Mouse (Mus musculus): ENCODE measurements around the gene Rora. TPM values are rescaled to one million over a fixed set of nuclear protein-coding genes. Genes with fewer than 3 reads are reported as not detected.

The Rora gene
- polyA plus RNA-seq, 1 experiment from 2014 or later, result 8.9 TPM

DNA sequence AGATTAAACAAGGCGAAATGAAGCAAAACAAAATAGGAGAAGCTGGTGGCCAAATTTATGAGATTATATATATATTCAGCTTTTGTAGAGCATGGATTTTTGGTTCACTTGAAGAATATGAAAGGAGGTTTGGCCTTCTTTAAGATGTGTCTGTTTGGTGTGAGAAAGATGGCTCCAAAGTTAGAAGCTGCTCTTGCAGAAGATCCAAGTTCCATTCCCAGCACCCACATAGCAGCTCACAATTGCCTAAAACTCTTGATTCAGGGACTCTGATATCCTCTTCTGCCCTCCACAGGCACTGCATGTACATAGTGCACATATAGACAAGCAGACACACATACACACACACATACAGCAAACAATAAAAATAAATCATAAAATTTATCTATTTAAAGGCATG lies 668.4 kb downstream of the Rora start:
- H3K4me3 ChIP-seq (replicated peaks), result no peak overlapping the region

DNA sequence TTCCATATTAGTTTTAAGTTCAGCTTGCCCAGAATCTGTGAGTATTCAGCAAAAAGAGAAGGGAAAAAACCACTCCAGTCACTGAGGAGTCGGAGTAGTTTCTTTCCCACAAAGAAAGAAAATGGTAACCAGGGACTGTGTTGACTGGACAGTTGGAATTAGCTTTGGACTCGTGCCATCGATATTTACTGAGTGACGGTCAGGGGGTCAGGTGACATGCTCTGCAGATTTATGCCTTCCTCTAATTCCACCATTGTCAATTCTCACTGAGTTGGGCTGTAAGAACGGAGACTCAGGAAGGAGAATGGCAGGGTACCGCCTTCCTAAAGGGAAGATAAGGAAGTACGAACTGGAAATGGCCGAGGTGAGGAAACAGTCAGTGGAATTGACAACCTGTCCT lies 670.2 kb downstream of the Rora start:
- Histone ChIP-seq H3K4me1 (peaks cover 20% of the 10 kb centered on the region), H3K27me3 (no peaks in the 10 kb centered on the region), H3K4me3 (replicated peaks) (no peak overlapping the region), H3K4me2 (peak overlapping the region; percentile 2; the same call in 1 of the 2 replicates), H3K36me3 (no peaks in the 10 kb centered on the region), H3K9me3 (replicated peaks) (no peaks in the 10 kb centered on the region), H3K27ac (peak overlapping the region; percentile 63), H3K9ac (no peak overlapping the region)
- no peak for ATAC-seq (replicated peaks; ENCODE audit: low FRiP score)
- 31% methylated on average over 8 of the region's 8 CpGs for WGBS

More for the DNA sequence above, 668.4 kb downstream of the Rora start:
- Histone ChIP-seq H3K4me1 (peaks cover 22% of the 10 kb centered on the region), H3K27ac (no peak overlapping the region), H3K36me3 (no peaks in the 10 kb centered on the region), H3K27me3 (no peaks in the 10 kb centered on the region), H3K9ac (no peak overlapping the region), H3K4me2 (no peak overlapping the region), H3K9me3 (replicated peaks) (no peaks in the 10 kb centered on the region)
- 80% methylated on average over 1 of the region's 1 CpGs for WGBS
- ATAC-seq (replicated peaks; ENCODE audit: low FRiP score), result no peak

DNA sequence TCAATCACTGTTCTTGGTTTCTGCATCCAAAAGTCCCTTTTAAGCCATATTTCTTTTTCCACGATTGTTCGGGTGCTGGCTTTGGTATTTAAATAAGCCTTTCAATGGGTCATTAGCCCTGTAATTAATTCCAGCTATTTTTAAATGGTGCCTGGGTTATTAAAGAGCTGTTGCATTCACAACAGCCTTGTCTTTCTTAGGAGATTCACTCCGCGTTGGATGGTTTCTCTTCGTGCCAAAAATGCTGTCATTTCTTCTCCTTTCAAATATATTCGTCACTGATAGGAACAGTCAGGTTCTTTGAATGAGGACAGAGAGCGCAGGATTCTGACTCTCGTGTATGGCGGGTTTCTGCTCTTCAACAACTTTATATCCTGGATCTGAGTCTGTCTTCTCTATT lies 673.5 kb downstream of the Rora start:
- WGBS, result 60% methylated on average over 9 of the region's 9 CpGs
- ATAC-seq (replicated peaks; ENCODE audit: low FRiP score), result no peak
- no peak overlapping the region for H3K9ac ChIP-seq
- H3K4me2 ChIP-seq, result no peak overlapping the region
- H3K27me3 ChIP-seq, result no peaks in the 10 kb centered on the region
- no peak overlapping the region for H3K4me3 ChIP-seq (replicated peaks)
- peaks cover 11% of the 10 kb centered on the region for H3K4me1 ChIP-seq
- H3K36me3 ChIP-seq, result no peaks in the 10 kb centered on the region
- H3K27ac ChIP-seq, result no peak overlapping the region
- no peaks in the 10 kb centered on the region for H3K9me3 ChIP-seq (replicated peaks)

DNA sequence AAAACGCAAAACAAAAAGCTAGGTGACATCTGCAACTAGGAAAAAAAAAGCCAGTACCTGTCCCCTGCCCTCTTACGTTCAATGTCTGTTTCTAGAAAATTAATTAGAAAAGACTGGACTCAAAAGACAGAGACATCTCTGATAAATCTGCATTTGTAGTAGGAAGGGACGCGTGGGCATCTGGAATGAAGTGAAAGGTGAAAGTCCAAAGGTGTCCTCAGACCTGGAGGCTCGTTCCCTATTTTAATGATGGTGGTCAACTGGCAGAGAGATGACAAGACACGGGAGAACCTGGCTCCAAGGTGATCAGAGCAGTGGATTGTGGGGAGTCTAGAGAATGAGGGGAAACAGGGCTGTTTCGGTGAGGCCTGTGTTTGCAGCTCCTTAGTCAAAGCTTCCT lies 674.0 kb downstream of the Rora start:
- ATAC-seq (replicated peaks; ENCODE audit: low FRiP score), result no peak
- Histone ChIP-seq H3K4me1 (peaks cover 11% of the 10 kb centered on the region), H3K9me3 (replicated peaks) (no peaks in the 10 kb centered on the region), H3K9ac (no peak overlapping the region), H3K27me3 (no peaks in the 10 kb centered on the region), H3K27ac (no peak overlapping the region), H3K4me3 (replicated peaks) (no peak overlapping the region), H3K4me2 (no peak overlapping the region), H3K36me3 (no peaks in the 10 kb centered on the region)
- 83% methylated on average over 7 of the region's 7 CpGs for WGBS

DNA sequence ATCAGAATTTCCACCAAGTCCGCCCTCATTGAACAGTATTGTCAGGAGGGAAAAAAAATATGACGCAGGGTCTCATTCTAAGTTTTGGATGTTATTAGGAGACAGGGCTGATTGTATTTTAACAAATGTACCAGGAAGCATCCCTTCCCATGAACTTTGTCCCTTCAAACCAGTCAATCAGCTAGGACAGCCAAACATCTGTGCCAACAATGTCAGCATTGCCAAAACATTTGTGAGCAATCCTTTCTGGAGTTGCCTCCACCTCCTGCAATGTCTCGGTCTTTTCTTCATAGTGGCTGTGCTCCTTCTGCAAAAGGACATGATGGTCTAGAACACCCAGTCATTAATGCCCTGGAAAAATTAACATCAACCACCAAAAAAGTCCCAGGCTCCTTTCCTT lies 678.2 kb downstream of the Rora start:
- no peak overlapping the region for H3K4me2 ChIP-seq
- no peaks in the 10 kb centered on the region for H3K27me3 ChIP-seq
- peaks cover 15% of the 10 kb centered on the region for H3K4me1 ChIP-seq
- no peaks in the 10 kb centered on the region for H3K36me3 ChIP-seq
- H3K9ac ChIP-seq, result no peak overlapping the region
- no peak overlapping the region for H3K27ac ChIP-seq
- no peaks in the 10 kb centered on the region for H3K9me3 ChIP-seq (replicated peaks)
- no peak overlapping the region for H3K4me3 ChIP-seq (replicated peaks)
- no peak for ATAC-seq (replicated peaks; ENCODE audit: low FRiP score)
- WGBS, result 83% methylated on average over 3 of the region's 3 CpGs

DNA sequence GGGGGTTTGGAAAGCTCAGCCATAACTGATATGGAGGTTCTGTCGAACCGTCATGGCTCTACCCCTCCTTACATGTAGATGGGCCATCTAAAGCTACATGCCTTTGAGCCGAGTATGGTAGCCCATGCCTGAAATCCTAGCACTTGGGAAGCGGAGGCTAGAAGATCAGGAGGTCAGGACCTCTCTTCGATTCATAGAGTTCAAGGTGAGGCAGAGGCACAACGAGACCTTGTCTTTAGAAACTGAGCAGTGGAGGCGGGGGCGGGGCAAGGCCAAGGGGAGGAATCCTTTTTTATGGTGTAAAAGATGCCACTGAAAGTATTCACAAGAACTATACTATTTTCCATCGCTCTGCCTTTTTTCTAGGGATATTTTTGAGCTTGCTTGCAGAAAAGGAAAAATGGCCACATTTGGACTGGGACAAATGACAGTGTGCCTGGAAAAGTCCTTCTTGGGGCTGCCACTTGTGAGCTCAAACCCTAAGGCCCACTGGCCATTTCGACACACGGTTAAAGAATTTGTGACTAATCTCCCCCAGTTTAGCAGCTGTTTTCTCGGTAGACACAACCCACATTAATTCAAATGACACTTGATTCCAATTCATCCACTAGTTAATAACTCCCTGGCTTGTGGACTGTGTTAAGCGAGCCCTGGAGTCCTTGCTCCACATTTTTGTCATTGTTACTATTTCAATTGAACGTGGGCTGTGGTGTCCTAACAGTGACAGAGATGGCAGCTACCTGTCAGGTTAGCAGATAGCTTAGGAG lies 679.4 kb downstream of the Rora start:
- H3K27me3 ChIP-seq, result no peaks in the 10 kb centered on the region
- peaks cover 15% of the 10 kb centered on the region for H3K4me1 ChIP-seq
- H3K9ac ChIP-seq, result no peak overlapping the region
- H3K4me3 ChIP-seq (replicated peaks), result no peak overlapping the region
- no peak overlapping the region for H3K4me2 ChIP-seq
- H3K36me3 ChIP-seq, result no peaks in the 10 kb centered on the region
- no peaks in the 10 kb centered on the region for H3K9me3 ChIP-seq (replicated peaks)
- ATAC-seq (replicated peaks; ENCODE audit: low FRiP score), result no peak
- no peak overlapping the region for H3K27ac ChIP-seq
- WGBS, result 72% methylated on average over 14 of the region's 14 CpGs

DNA sequence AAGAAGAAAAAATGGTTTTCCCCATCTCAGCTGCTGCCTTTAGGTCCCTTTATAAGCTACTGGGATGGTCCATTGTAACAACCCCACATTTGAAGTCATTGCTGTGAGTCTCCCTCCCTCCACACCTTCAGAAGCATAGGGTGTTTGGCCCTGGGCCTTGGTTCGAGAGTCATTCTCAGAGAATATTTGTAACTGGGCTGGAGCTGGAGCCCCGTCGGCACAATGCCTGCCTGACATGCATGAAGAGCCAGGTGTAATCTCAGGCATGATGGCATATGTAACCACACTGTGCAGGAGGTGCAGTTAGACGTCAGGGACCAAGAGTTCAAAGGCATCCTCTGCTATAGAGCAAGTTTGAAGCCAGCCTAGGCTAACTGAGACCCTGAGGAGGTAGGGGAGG lies 680.1 kb downstream of the Rora start:
- Histone ChIP-seq H3K36me3 (no peaks in the 10 kb centered on the region), H3K9me3 (replicated peaks) (no peaks in the 10 kb centered on the region), H3K27ac (no peak overlapping the region), H3K9ac (no peak overlapping the region), H3K4me1 (peaks cover 15% of the 10 kb centered on the region), H3K27me3 (no peaks in the 10 kb centered on the region), H3K4me2 (no peak overlapping the region), H3K4me3 (replicated peaks) (no peak overlapping the region)
- WGBS, result 67% methylated on average over 4 of the region's 4 CpGs
- no peak for ATAC-seq (replicated peaks; ENCODE audit: low FRiP score)

DNA sequence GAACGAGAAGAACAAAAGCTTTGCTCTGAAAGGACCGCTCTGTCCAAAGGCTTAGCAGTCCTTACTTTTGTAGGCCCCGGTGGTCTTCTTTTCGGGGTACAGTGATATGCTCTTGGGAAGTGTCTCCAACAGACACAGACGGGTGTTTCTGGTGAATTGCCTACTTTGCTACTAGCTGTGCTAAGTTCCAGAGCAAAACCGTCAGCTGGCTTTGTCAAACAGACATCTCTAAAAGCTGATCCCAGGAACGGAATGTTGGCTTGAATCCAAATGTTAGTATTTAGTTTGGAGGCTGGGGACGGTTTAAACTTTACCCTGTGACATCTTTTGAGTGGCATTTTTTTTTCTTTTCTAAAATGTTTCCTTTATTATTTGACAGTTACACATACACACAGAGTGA lies 680.5 kb downstream of the Rora start:
- WGBS, result 55% methylated on average over 8 of the region's 8 CpGs
- H3K4me2 ChIP-seq, result no peak overlapping the region
- H3K27me3 ChIP-seq, result no peaks in the 10 kb centered on the region
- H3K36me3 ChIP-seq, result no peaks in the 10 kb centered on the region
- H3K4me3 ChIP-seq (replicated peaks), result no peak overlapping the region
- no peak overlapping the region for H3K27ac ChIP-seq
- no peaks in the 10 kb centered on the region for H3K9me3 ChIP-seq (replicated peaks)
- H3K9ac ChIP-seq, result no peak overlapping the region
- ATAC-seq (replicated peaks; ENCODE audit: low FRiP score), result no peak
- H3K4me1 ChIP-seq, result peaks cover 15% of the 10 kb centered on the region

DNA sequence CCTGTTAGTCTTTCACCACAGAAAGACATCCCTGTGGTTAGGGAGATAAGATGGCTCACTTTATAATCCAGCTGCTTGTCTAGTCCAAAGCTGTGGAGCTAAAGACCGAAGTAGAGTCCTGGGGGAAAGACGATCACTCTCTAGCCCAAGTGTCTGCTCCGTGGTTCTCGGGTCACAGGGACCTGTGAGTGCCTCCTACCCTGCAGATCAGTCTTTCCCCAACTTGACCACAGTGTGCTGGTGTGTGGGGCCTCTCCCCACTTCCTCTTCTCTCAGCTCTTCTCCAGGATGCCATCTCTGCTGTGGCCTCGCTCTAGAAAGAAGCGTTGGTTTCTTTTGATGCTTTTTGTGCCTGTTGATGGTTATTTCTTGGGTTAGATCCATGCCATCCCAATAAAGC lies 682.5 kb downstream of the Rora start:
- H3K9me3 ChIP-seq (replicated peaks), result no peaks in the 10 kb centered on the region
- no peak overlapping the region for H3K27ac ChIP-seq
- no peaks in the 10 kb centered on the region for H3K36me3 ChIP-seq
- H3K27me3 ChIP-seq, result no peaks in the 10 kb centered on the region
- no peak overlapping the region for H3K4me2 ChIP-seq
- H3K4me3 ChIP-seq (replicated peaks), result no peak overlapping the region
- peaks cover 15% of the 10 kb centered on the region for H3K4me1 ChIP-seq
- ATAC-seq (replicated peaks; ENCODE audit: low FRiP score), result no peak
- H3K9ac ChIP-seq, result no peak overlapping the region
- WGBS, result 81% methylated on average over 6 of the region's 6 CpGs

DNA sequence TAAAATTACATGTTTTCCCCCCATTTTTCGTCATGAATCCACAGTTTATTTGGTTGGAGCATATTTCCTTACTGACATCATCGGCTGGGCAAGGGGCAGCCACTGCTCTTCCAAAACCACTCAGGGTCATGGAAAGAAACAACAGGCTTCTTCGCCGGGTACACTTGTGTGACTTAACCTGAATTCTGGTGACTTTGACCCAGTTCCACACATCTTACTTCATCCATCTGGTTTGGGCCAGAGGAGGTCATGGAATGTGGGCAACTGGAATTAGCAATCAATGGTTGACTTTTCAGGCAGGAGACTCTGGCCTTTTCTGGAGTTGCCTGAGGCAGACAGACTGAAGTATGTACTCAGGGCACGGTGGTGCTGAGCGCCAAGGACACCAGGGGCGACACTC lies 685.6 kb downstream of the Rora start:
- Histone ChIP-seq H3K9ac (no peak overlapping the region), H3K4me2 (no peak overlapping the region), H3K4me3 (replicated peaks) (no peak overlapping the region), H3K27me3 (no peaks in the 10 kb centered on the region), H3K9me3 (replicated peaks) (no peaks in the 10 kb centered on the region), H3K4me1 (peaks cover 6% of the 10 kb centered on the region), H3K27ac (no peak overlapping the region), H3K36me3 (no peaks in the 10 kb centered on the region)
- no peak for ATAC-seq (replicated peaks; ENCODE audit: low FRiP score)
- 86% methylated on average over 7 of the region's 7 CpGs for WGBS

DNA sequence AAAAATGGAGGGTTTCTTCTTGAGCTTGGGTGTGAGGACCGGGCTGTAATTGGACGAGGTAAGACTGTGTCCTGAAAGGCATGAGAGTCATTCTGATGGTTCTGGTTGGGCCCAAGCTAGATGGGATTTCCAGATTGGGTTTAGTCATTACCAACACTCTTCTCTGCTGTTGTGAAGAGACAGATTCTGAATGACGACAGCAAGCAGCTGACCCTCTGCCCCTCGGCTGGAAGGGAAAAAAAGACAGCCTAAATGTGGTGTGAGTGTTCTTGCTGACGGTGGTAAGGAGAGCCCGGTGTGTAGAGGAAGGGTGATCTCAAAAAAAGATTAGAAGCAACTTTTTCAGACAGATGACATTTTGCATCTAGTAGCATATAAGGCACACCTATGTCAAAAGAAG lies 686.2 kb downstream of the Rora start:
- Histone ChIP-seq H3K27ac (no peak overlapping the region), H3K4me3 (replicated peaks) (no peak overlapping the region), H3K27me3 (no peaks in the 10 kb centered on the region), H3K9ac (no peak overlapping the region), H3K36me3 (no peaks in the 10 kb centered on the region), H3K9me3 (replicated peaks) (no peaks in the 10 kb centered on the region), H3K4me1 (no peaks in the 10 kb centered on the region), H3K4me2 (no peak overlapping the region)
- 77% methylated on average over 6 of the region's 6 CpGs for WGBS
- ATAC-seq (replicated peaks; ENCODE audit: low FRiP score), result no peak

DNA sequence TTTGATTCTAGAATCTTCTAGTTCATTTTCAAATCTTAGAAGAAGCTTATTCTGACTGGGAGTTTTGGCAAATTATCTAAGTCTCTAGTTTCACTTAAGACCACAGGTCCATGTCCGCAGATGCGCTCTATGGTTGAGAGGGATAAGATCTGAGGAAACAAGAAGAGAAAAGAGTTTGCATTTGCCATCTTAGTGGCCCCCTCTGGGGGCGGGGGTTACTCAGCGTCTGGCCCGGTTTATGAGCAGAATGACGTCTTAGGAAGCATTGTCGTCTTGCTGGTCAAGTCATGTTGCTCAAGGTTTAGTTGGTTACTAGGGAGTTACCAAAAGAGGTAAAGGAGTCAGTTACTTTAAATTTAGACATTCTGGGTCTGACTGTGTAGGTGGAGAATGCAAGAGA lies 686.8 kb downstream of the Rora start:
- 85% methylated on average over 7 of the region's 7 CpGs for WGBS
- Histone ChIP-seq H3K4me2 (no peak overlapping the region), H3K4me3 (replicated peaks) (no peak overlapping the region), H3K27ac (no peak overlapping the region), H3K4me1 (no peaks in the 10 kb centered on the region), H3K9ac (no peak overlapping the region), H3K36me3 (no peaks in the 10 kb centered on the region), H3K9me3 (replicated peaks) (no peaks in the 10 kb centered on the region), H3K27me3 (no peaks in the 10 kb centered on the region)
- ATAC-seq (replicated peaks; ENCODE audit: low FRiP score), result no peak

DNA sequence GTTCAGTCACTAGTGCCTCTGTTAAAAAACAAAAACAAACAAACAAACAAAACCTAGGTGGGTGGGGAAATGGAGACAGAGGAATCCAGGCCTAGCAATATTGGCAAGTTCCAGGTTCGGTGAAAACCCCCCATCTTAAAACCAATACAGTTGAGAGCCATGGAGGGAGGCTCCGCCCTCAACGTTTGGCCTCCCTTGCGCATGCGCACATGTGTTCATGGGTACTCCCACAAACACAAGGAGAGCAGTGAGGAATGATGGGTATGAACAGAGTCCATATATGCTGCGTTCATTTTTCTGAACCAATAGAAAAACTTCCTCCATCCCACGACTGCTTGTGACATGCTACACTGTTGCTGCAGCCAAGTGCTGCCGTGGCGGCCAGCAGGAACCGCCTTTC lies 690.3 kb downstream of the Rora start:
- Histone ChIP-seq H3K27ac (no peak overlapping the region), H3K9me3 (replicated peaks) (no peaks in the 10 kb centered on the region), H3K9ac (no peak overlapping the region), H3K4me2 (no peak overlapping the region), H3K4me3 (replicated peaks) (no peak overlapping the region), H3K36me3 (no peaks in the 10 kb centered on the region), H3K4me1 (no peaks in the 10 kb centered on the region), H3K27me3 (no peaks in the 10 kb centered on the region)
- WGBS, result 85% methylated on average over 10 of the region's 10 CpGs
- no peak for ATAC-seq (replicated peaks; ENCODE audit: low FRiP score)
